Mouse (Mus musculus) megakaryocyte, embryonic 14.5 days (primary cell): Measurements from ENCODE around the gene Cacnb2. TPM values are rescaled to one million over a fixed set of nuclear protein-coding genes. Genes with fewer than 3 reads are reported as not detected.

ENCODE experiments used
- H3K27me3 ChIP-seq: replicated peaks from 2 replicates; pipeline ENCODE3; 2012; ENCODE audit warnings: inconsistent platforms
- H3K36me3 ChIP-seq: replicated peaks from 2 replicates; pipeline ENCODE3; 2012; ENCODE audit warnings: low read length, inconsistent platforms, mixed read lengths
- H3K4me1 ChIP-seq: 2 replicates; pipeline ENCODE4 v1.6.1; 2012; ENCODE audit warnings: inconsistent platforms
- H3K4me3 ChIP-seq: replicated peaks from 2 replicates; pipeline ENCODE3; 2012; ENCODE audit warnings: moderate library complexity, mild to moderate bottlenecking, inconsistent platforms
- H3K9me3 ChIP-seq: 2 replicates; pipeline ENCODE4 v1.6.1; 2012; ENCODE audit warnings: inconsistent platforms
- FLI1 ChIP-seq: IDR thresholded peaks from 2 replicates; pipeline ENCODE4 v1.6.1; 2012; ENCODE audit warnings: low read length, inconsistent platforms, mixed read lengths
- GATA1 ChIP-seq: IDR thresholded peaks from 3 replicates; pipeline ENCODE4 v1.6.1; 2012; ENCODE audit warnings: mixed read lengths, low read length, inconsistent platforms, borderline replicate concordance
- polyA plus RNA-seq: library from polyadenylated mRNA; stranded (reverse); fragments of >175 nt; gene quantifications from 2 replicates; pipeline ENCODE4 v1.2.3, GENCODE M21; 2012; ENCODE audit warnings: low replicate concordance; ENCODE audit not compliant: insufficient read depth

The Cacnb2 gene
- polyA plus RNA-seq, 1 experiment = 1.3 TPM

DNA sequence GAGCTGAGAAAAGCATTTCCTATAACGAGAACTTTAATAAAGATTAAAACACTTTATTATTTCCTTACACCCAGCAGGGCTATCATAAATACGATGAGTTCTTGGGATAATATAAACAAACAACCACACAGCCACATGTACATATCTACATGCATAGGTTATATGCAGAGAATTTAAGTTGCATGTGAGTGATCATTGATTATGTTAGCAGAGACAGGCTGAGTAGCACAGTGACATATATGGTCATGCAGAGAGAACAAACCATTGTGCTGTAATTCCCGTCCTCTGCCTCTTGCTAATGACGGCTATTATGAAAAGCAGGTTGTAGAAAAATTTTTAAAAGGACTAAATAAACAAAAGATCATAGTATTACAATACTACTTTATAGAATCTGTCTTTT is 53.8 kb downstream of the Cacnb2 start:
- no peaks in the 10 kb centered on the region for H3K9me3 ChIP-seq
- H3K4me1 ChIP-seq = peaks cover 12% of the 10 kb centered on the region
- no peak for TF ChIP-seq GATA1
- TF ChIP-seq FLI1 = no peak
- H3K36me3 ChIP-seq = peaks cover 2% of the 10 kb centered on the region
- no peaks in the 10 kb centered on the region for H3K27me3 ChIP-seq
- no peak overlapping the region for H3K4me3 ChIP-seq

DNA sequence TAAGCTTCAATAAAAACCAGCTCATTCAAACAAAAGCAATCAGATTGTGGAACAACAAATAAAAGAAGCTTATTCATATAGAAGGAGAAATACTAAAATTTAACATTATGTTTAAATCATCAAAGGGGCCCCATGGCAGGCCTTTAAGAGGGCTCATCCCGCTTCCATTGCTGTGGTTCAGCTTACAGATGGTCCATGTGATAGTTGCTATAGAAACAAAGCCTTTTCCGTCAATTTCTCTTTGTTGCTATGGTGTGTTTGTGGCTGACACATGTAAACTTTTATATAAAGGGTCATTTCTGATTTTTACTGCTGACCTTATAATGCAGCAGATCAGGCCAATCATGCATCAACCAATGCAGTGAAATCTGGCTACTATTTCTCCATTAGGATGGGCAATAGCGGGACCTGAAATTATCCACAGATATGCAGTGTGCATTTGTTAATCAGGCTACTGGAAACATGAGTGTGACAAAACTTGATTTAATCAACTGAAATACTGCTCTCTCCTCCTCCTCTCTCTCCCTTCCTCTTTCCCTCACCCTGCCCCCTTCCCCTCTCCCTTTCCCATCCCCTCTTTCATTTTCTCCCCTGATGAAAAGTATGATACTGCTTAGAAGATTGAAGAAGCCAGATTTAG is 54.4 kb downstream of the Cacnb2 start:
- Histone ChIP-seq H3K36me3 (peaks cover 2% of the 10 kb centered on the region), H3K4me1 (peaks cover 12% of the 10 kb centered on the region), H3K4me3 (no peak overlapping the region), H3K27me3 (no peaks in the 10 kb centered on the region), H3K9me3 (no peaks in the 10 kb centered on the region)
- TF ChIP-seq GATA1 (no peak), FLI1 (no peak)

DNA sequence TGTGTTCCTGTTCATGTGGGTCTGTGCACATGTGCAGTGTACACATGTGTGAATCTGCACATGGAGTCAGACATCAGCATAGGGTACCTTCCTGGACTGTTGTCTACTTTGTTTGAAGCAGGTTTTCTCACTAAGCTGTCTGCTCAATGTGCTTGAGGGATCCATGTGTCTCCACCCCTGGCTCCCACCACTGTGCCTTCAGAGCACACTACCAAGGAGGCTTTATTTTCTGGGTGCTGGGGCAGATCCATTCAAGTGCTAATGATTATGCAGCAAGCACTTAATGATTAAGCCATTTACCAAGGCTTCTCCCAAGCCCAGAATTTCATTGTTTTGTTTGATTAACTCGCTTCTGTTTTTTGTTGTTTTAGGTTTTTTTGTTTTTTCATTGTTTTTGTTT is 62.3 kb downstream of the Cacnb2 start:
- TF ChIP-seq GATA1 = no peak
- no peak for TF ChIP-seq FLI1
- Histone ChIP-seq H3K4me1 (peaks cover 10% of the 10 kb centered on the region), H3K4me3 (no peak overlapping the region), H3K27me3 (no peaks in the 10 kb centered on the region), H3K9me3 (no peaks in the 10 kb centered on the region), H3K36me3 (no peaks in the 10 kb centered on the region)

DNA sequence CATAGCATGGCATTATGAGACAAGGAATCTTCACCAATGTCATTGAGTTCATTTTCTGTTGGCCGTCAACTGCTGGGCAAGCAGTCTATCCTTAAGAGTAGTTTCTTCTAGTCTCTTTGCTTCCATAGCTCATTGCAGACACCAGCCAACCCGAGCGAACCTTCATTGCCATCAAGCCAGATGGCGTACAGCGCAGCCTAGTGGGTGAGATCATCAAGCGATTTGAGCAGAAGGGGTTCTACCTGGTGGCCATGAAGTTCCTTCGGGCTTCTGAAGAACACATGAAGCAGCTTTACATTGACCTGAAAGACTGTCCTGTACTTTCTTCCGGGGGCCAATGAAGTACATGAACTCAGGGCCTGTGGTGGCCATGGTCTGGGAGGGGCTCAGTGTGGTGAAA is 69.2 kb downstream of the Cacnb2 start:
- Histone ChIP-seq H3K4me3 (no peak overlapping the region), H3K9me3 (no peaks in the 10 kb centered on the region), H3K27me3 (no peaks in the 10 kb centered on the region), H3K4me1 (peaks cover 26% of the 10 kb centered on the region), H3K36me3 (peaks cover 4% of the 10 kb centered on the region)
- no peak for TF ChIP-seq FLI1
- no peak for TF ChIP-seq GATA1

DNA sequence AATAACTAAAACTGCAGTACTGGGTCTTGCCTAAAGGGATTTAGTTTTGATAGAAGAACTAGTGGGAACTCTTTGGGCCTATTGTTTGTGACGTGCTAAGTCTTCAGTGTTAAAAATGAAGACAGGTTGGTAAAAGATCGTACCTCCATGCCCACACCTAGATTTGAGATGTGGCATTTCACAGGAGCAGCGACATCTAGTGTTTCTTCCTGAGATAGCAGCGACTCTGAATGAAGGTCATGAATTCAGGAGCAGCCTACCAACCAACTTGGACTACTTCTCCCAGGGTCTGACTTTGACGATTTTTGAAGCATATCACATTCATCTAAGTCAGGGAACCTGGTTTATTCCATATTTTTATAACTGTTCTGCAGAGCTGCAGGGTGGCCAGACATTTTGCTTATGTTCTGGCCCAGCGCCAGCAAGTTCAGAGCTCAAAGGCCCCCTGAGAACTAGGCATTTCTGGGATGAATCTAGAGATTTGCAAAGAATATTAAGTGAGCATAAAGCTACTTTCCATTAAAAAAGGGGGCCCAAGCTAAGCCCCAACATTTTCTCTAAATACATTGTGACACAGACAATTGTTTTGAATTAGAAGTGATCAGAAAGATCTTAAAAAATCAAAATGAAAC is 74.1 kb downstream of the Cacnb2 start:
- Histone ChIP-seq H3K36me3 (peaks cover 4% of the 10 kb centered on the region), H3K9me3 (no peaks in the 10 kb centered on the region), H3K4me3 (no peak overlapping the region), H3K27me3 (no peaks in the 10 kb centered on the region), H3K4me1 (peaks cover 21% of the 10 kb centered on the region)
- TF ChIP-seq FLI1 = no peak

DNA sequence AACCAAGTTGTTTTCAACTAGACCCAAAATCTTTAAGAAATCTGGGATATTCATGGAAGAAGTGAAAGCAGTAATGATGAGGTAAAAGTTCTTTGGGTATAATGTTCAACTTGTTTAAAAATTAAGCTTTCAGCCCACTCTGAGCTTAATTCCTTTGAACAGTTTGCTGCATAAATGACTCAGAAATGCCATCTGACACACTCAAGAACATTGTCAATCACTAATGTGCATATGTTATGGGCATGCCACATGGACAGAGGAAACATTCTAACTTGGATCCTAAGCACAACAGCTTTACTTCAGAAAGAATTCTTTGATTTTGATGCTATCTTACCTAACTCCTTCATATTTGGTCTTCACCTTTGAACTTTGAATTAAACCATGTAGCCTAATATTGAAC is 81.3 kb downstream of the Cacnb2 start:
- no peaks in the 10 kb centered on the region for H3K36me3 ChIP-seq
- no peaks in the 10 kb centered on the region for H3K27me3 ChIP-seq
- H3K4me1 ChIP-seq = no peaks in the 10 kb centered on the region; the same call in 1 of the 2 replicates
- no peaks in the 10 kb centered on the region for H3K9me3 ChIP-seq
- H3K4me3 ChIP-seq = no peak overlapping the region
- TF ChIP-seq FLI1 = no peak
- TF ChIP-seq GATA1 = no peak

DNA sequence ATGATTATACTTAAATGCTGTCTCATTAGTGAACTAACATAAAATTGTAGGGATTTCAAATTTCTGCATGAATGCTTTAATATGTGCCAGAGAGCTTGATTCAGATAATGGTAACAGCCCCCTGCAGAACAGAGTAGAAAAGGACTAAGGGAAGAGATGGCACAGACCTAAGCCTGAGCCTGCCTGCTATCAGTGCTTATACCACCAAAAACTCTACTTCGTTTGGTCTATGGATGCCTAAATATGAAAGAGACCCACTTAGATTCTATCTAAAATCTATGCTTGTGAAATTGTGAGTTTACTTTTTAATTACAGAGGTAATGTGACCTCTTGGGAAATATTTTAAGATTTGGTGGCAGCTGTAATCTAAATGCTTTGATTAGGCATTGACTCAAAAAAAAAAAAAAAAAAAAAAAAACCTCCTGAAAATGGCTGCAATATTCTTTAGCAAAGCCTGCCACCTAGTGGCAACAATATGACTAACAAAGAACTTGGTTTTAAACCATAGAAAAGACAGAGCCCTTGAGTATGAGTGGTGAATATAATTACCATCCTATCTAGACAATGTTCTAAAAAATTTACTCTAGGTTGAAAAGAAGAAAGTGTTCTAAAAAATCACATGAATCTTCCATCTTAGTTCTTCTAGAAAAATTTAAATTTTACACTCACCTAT is 100.2 kb downstream of the Cacnb2 start:
- no peak for TF ChIP-seq GATA1
- TF ChIP-seq FLI1 = no peak
- H3K4me1 ChIP-seq = no peaks in the 10 kb centered on the region
- H3K27me3 ChIP-seq = no peaks in the 10 kb centered on the region
- H3K4me3 ChIP-seq = no peak overlapping the region
- H3K36me3 ChIP-seq = no peaks in the 10 kb centered on the region
- H3K9me3 ChIP-seq = no peaks in the 10 kb centered on the region

DNA sequence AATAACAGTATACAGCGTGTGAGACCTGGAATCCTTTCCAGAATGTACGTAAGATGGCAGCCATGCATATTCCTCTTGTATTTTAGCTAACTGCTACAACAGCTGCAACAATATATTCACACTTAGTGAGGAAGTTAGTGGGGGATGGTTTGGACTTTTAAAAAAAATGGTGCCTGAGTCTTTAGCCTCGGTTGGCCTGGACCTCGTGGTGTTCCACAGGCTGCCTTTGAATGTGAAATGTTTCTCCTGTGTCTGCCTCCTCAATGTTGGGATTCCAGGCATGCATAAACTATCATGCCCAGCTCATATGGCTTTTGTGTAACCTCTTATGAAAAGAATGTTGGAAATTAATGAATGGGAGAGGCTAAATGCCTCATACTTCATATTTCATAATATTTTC is 100.8 kb downstream of the Cacnb2 start:
- H3K4me1 ChIP-seq = no peaks in the 10 kb centered on the region
- H3K27me3 ChIP-seq = no peaks in the 10 kb centered on the region
- no peaks in the 10 kb centered on the region for H3K36me3 ChIP-seq
- TF ChIP-seq FLI1 (no peak), GATA1 (no peak)
- no peaks in the 10 kb centered on the region for H3K9me3 ChIP-seq
- no peak overlapping the region for H3K4me3 ChIP-seq

DNA sequence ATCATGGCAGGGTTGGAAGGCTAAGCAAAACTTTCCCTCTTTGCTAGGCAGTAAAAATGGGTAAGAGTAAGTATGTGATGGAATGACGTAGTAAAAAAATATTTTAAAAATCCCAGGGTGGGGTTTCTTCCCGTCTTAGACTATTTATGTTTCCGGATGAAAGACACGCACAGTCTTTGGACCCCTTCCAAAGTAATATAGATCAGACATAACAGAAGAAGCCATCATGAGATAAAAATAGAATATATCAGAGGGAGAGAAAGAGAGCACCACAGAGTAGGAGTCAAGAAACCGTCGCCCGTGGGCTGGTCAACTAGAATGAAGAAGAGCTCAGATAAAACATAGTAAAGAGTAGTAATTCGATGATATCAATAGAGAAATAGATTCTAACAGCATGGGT is 107.4 kb downstream of the Cacnb2 start:
- Histone ChIP-seq H3K27me3 (no peaks in the 10 kb centered on the region), H3K9me3 (no peaks in the 10 kb centered on the region), H3K36me3 (no peaks in the 10 kb centered on the region), H3K4me3 (no peak overlapping the region), H3K4me1 (peaks cover 4% of the 10 kb centered on the region; the same call in 1 of the 2 replicates)
- TF ChIP-seq FLI1 (no peak), GATA1 (no peak)

DNA sequence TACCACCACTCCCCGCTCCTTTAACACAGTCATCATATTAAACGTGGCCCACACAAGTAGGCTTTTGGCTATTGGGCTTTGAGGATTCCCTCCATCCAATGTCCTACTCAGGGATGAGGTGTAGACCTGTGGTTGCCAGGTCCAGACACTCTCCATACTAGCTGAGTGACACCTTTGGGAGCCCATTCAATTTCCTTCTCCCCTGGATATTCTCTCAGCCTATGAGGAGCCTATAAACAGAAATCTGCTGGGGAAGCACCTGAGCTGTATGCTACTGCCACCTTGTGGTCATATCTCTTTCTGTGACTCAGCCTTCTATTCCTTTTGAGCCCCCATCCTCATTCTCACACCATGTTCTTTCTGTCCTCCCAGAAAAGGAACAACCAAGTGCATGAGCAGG is 108.9 kb downstream of the Cacnb2 start:
- no peaks in the 10 kb centered on the region for H3K27me3 ChIP-seq
- no peak overlapping the region for H3K4me3 ChIP-seq
- TF ChIP-seq GATA1 = no peak
- no peak for TF ChIP-seq FLI1
- no peaks in the 10 kb centered on the region for H3K36me3 ChIP-seq
- peaks cover 4% of the 10 kb centered on the region; the same call in 1 of the 2 replicates for H3K4me1 ChIP-seq
- H3K9me3 ChIP-seq = no peaks in the 10 kb centered on the region
